Mouse (Mus musculus) intestine, embryonic 16.5 days (tissue): ENCODE data around the gene Pik3r6. TPM values are rescaled to one million over a fixed set of nuclear protein-coding genes. Genes with fewer than 3 reads are reported as not detected.
A peak's percentile ranks its signal among the peaks of the same experiment; 100 is the strongest.

ENCODE experiments used
- ATAC-seq: fragments of 200-750 bp; cut with Nextera tagmentation; 2 replicates; pipeline ENCODE4 v1.8.0; 2017; ENCODE audit warnings: moderate TSS enrichment, moderate library complexity
- H3K27ac ChIP-seq: fragments of 300-500 bp; sonication (generic); 2 replicates; pipeline ENCODE4 v1.5.1; 2014; ENCODE audit warnings: mild to moderate bottlenecking, low read length
- H3K27me3 ChIP-seq: fragments of 300-500 bp; sonication (generic); replicated peaks from 2 replicates; pipeline ENCODE4 v1.6.1; 2014; ENCODE audit warnings: low read length, control low read depth, mixed read lengths; ENCODE audit not compliant: control insufficient read depth, insufficient read depth
- H3K36me3 ChIP-seq: fragments of 300-500 bp; sonication (generic); 2 replicates; pipeline ENCODE4 v1.6.1; 2014; ENCODE audit warnings: low read length, control low read depth; ENCODE audit not compliant: control insufficient read depth, insufficient read depth
- H3K4me1 ChIP-seq: fragments of 300-500 bp; sonication (generic); 2 replicates; pipeline ENCODE4 v1.6.1; 2014; ENCODE audit warnings: low read length, control low read depth, mixed read lengths; ENCODE audit not compliant: control insufficient read depth, insufficient read depth
- H3K4me2 ChIP-seq: fragments of 300-500 bp; sonication (generic); 2 replicates; pipeline ENCODE4 v1.6.1; 2014; ENCODE audit warnings: low read depth, low read length, control low read depth
- H3K4me3 ChIP-seq: fragments of 300-500 bp; sonication (generic); 2 replicates; pipeline ENCODE4 v1.5.1; 2014; ENCODE audit warnings: mild to moderate bottlenecking, low read length
- H3K9ac ChIP-seq: fragments of 300-500 bp; sonication (generic); 2 replicates; pipeline ENCODE4 v1.6.1; 2014; ENCODE audit warnings: low read depth, low read length
- H3K9me3 ChIP-seq: fragments of 300-500 bp; sonication (generic); 2 replicates; pipeline ENCODE4 v1.6.1; 2016; ENCODE audit warnings: low read length, control low read depth; ENCODE audit not compliant: control insufficient read depth
- WGBS: fragments of 180-500 bp; shearing (Covaris S2); extraction: QIAGEN DNeasy Blood & Tissue Kit; methylation state at CpG from one replicate; pipeline ENCODE4 v1.1.7; 2014; 5-methylcytosine and 5-hydroxymethylcytosine counted together
- polyA plus RNA-seq: library from polyadenylated mRNA; unstranded; fragments of >200 nt; fragmentation: Nextera tagmentation; extraction: Ambion mirVana; gene quantifications from 2 replicates; pipeline ENCODE4 v1.2.1, GENCODE M21; 2015

Gene Pik3r6
- polyA plus RNA-seq, 1 experiment from 2014 or later = 2.5 TPM

DNA sequence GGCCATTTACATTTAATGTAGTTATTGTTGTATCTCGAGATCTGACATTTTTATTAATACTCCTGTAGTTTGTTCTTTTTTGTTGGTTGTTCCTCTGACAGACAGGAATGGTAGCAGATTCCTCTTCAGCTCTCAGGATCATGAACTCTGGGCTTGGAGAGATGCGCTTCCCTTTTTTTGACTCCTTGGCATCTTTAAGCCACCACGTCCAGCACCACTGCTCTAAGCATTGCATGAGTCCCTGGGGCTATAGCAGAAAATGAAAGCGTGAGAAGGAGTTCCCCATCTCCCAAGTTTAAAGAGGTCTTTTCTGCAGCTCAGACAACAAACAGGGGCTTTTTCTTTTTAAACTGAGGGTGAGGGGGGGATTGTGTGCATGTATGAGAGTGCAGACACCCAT is 16.5 kb downstream of the Pik3r6 start:
- Histone ChIP-seq H3K27ac (no peak overlapping the region), H3K36me3 (no peaks in the 10 kb centered on the region), H3K4me1 (no peaks in the 10 kb centered on the region), H3K4me2 (no peak overlapping the region), H3K9me3 (no peaks in the 10 kb centered on the region), H3K9ac (no peak overlapping the region), H3K4me3 (no peak overlapping the region), H3K27me3 (no peaks in the 10 kb centered on the region)
- WGBS = 89% methylated on average over 4 of the region's 4 CpGs
- no peak for ATAC-seq

DNA sequence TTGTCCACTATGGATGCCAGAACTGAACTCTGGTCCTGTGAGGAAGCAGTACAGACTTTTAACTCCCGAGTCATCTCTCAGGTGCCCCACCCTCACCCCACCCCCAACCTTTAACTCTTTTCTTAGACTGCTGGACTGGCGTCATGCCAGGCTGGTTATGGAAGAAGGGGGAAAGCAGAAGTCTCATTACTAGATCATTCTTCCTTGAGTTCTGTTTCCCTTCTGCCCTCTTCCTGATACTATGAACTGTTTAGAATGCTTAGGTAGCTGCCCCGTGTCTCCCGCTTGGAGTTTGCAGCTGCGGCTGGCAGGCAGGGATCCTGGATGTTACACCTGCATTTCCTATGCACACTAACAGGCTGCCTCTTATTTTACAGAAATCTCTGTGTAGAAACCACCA is 17.0 kb downstream of the Pik3r6 start:
- WGBS = 84% methylated on average over 5 of the region's 5 CpGs

DNA sequence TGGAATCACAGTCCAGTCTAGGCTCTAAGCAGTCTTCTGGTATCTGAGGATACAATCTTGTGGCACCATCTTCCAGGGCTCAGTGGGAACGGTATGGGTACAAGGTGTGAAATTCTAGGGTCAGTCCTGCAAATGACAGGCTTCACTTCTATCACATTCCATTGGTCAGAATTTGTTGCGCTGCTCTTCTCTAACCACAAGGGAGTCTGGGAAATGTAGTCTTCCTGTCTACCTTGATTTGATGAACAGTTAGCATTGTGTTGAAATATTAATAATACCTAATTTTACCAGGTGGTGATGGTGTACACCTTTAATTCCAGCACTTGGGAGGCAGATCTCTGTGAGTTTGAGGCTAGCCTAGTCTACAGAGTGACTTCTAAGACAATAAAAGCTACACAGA is 17.6 kb downstream of the Pik3r6 start:
- Histone ChIP-seq H3K36me3 (no peaks in the 10 kb centered on the region), H3K4me1 (no peaks in the 10 kb centered on the region), H3K4me3 (no peak overlapping the region), H3K4me2 (no peak overlapping the region), H3K9ac (no peak overlapping the region), H3K9me3 (no peaks in the 10 kb centered on the region), H3K27me3 (no peaks in the 10 kb centered on the region), H3K27ac (no peak overlapping the region)
- 83% methylated on average over 2 of the region's 2 CpGs for WGBS
- no peak for ATAC-seq

More for the DNA sequence above, 17.0 kb downstream of the Pik3r6 start:
- no peak overlapping the region for H3K4me3 ChIP-seq
- no peak overlapping the region for H3K27ac ChIP-seq
- H3K9me3 ChIP-seq = no peaks in the 10 kb centered on the region
- H3K9ac ChIP-seq = no peak overlapping the region
- H3K27me3 ChIP-seq = no peaks in the 10 kb centered on the region
- H3K36me3 ChIP-seq = no peaks in the 10 kb centered on the region
- H3K4me2 ChIP-seq = no peak overlapping the region
- ATAC-seq = no peak
- H3K4me1 ChIP-seq = no peaks in the 10 kb centered on the region

DNA sequence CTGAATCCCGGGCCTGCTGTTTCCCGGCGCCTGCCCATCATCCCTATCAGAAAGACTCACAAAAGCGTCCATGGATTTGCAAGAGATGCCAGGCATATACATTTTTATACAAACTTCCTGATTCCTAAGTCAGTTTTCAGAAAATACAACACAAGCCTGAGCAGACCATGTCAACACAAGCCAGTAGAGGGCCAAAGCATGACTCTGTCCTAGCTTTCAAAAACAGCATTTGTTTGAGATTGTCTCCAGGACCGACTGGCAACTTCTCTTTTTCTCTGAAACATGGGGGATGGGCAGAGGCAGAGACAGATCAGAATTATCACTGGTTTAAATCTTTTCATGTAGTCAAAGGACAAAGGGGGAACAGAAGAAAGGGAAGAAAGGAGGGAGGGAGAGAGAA is 18.5 kb downstream of the Pik3r6 start:
- WGBS = 80% methylated on average over 5 of the region's 5 CpGs
- H3K4me1 ChIP-seq = no peaks in the 10 kb centered on the region
- ATAC-seq = no peak
- no peak overlapping the region for H3K9ac ChIP-seq
- no peak overlapping the region for H3K27ac ChIP-seq
- H3K27me3 ChIP-seq = no peaks in the 10 kb centered on the region
- no peaks in the 10 kb centered on the region for H3K9me3 ChIP-seq
- H3K4me3 ChIP-seq = no peak overlapping the region
- no peak overlapping the region for H3K4me2 ChIP-seq
- H3K36me3 ChIP-seq = no peaks in the 10 kb centered on the region

DNA sequence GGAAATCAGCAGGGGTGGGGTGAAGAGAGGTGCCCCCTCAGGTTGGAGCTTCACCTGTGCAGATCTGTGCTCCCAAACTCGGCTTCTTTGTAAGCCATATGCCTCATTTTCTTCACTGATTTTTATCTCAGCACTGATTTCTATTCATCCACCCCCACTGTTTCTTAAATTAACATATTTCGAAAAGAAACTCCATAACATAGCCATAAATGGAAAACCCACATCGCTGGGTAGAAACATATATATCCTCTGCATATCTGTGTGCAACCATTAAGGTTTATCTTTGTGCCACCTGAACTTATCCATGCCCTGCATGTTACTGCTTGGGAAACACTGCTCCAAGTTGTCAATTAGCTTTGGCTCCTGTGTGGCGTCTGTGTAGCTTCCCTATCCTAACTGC is 23.6 kb downstream of the Pik3r6 start:
- Histone ChIP-seq H3K4me1 (no peaks in the 10 kb centered on the region), H3K4me3 (no peak overlapping the region), H3K36me3 (no peaks in the 10 kb centered on the region), H3K9ac (no peak overlapping the region), H3K4me2 (no peak overlapping the region), H3K27me3 (no peaks in the 10 kb centered on the region), H3K27ac (no peak overlapping the region), H3K9me3 (no peaks in the 10 kb centered on the region)
- WGBS = 72% methylated on average over 4 of the region's 4 CpGs
- ATAC-seq = no peak

DNA sequence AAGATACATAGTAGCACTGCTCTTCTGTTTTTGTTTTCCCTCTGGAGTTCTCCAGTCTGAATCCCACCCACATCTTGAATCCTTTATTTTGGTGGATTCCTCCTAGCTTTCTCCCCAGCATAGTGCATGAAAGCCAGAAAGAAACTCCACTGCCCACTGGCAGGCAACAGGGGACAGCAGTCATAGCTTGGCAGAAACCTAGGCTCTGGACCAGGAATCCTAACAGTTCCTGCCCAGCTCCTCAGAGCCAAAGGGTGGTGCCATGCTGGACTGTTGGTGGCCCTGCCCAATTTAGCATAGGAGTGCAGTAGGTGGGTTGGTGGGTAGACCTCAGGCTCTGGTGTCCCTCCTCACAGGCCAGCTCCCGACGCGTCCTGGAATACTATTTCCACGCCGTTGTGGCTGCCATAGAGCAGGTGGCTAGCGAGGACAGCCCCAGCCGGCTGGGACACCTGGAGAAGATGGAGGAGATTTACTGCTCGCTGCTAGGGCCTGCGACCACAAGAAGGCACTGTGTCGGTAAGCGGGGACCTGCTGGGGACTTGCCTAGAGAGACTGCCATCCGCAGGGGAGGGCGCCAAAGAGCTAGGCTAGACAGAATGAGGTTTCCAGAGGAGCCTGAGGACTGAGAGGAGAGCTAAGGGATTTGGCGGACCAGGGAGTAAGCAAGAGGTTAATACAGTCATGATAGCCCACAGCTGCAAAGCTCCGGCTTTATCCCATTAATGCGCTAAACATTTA is 28.4 kb downstream of the Pik3r6 start:
- Histone ChIP-seq H3K4me2 (no peak overlapping the region), H3K36me3 (no peaks in the 10 kb centered on the region), H3K9ac (no peak overlapping the region), H3K9me3 (no peaks in the 10 kb centered on the region), H3K4me3 (no peak overlapping the region), H3K27ac (no peak overlapping the region), H3K4me1 (no peaks in the 10 kb centered on the region), H3K27me3 (no peaks in the 10 kb centered on the region)
- ATAC-seq = peak; percentile 52; the same call in 1 of the 2 replicates
- 26% methylated on average over 16 of the region's 16 CpGs for WGBS

DNA sequence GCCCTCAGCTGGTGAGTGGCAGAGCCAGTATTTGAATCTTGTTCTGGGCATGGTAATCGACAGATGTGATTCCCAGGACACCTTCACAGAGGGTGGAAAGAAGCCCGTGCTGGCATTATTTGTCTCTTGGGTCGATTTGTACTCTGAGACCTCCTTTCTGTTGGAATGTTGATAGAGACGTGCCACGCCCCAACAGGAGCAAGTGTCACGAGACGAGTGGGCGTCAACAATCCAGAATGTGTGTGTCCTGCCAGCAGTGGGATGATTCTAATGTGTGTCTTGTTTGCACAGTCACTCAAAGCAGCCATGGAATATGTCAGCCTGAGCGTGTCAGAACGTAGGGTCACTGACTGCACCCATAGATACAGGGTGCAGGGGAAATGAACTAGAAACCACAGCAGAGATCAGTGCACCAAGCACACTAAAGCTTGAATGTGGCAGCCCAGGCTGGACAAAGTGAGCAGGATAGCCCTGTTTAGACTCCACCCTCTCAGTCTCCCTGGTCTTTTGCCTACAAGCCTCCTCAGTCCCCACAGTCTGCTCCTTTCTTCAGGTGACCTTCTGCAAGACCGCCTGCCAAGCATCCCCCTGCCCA is 29.2 kb downstream of the Pik3r6 start:
- 0 out of 2 replicates have a peak, but pooled peaks have one; percentile 42 for ATAC-seq
- WGBS = 58% methylated on average over 11 of the region's 11 CpGs
- H3K36me3 ChIP-seq = no peaks in the 10 kb centered on the region
- H3K9me3 ChIP-seq = no peaks in the 10 kb centered on the region
- no peaks in the 10 kb centered on the region for H3K27me3 ChIP-seq
- no peak overlapping the region for H3K9ac ChIP-seq
- H3K27ac ChIP-seq = no peak overlapping the region
- H3K4me1 ChIP-seq = no peaks in the 10 kb centered on the region
- H3K4me3 ChIP-seq = no peak overlapping the region
- no peak overlapping the region for H3K4me2 ChIP-seq

DNA sequence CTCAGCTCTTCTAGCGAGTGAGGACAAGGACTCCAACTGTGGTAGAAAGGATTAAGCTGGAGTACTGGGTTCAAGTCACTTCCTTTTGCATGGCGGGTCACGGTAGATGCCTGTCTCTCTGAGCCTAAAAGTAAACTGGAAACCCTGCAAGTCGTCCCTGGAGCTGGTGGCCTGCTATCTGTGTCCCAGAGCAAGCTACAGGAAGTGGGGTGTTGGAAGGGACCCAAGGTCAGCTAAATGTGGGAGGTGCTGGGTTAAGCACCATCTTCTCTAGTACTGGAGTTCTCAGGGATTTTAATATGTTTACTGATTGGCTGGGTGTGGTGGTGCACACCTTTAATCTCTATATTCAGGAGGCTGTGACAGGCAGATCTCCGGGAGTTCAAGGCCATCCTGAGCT is 30.0 kb downstream of the Pik3r6 start:
- no peaks in the 10 kb centered on the region for H3K27me3 ChIP-seq
- no peak overlapping the region for H3K4me3 ChIP-seq
- no peak overlapping the region for H3K27ac ChIP-seq
- no peak overlapping the region for H3K9ac ChIP-seq
- no peak overlapping the region for H3K4me2 ChIP-seq
- ATAC-seq = no peak
- H3K4me1 ChIP-seq = no peaks in the 10 kb centered on the region
- no peaks in the 10 kb centered on the region for H3K9me3 ChIP-seq
- no peaks in the 10 kb centered on the region for H3K36me3 ChIP-seq
- 68% methylated on average over 5 of the region's 5 CpGs for WGBS

DNA sequence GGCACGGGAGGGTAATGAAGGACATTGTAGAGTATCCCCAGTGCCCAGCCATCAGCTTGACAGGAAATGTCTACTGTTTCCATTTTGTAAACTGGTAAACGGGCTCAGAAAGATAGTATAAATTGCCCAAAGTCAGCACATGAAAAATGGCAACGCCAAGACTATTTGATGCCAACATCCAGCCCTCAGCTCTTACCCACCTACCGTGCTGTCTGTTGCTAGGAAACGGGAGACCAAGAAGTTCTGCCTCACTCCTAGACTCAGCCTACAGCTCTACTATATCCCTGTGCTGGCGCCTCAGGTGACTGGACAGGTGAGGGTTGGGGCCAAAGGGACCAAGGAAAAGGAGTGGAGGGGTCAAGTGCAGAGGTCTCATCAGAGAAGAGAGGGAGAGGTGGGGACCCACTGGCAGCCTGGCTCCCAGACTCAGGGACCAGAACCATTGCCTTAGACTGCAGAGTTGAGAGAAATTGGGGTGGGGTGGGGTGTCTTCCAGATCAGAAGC is 31.2 kb downstream of the Pik3r6 start:
- ATAC-seq = no peak
- no peaks in the 10 kb centered on the region for H3K27me3 ChIP-seq
- H3K27ac ChIP-seq = no peak overlapping the region
- no peak overlapping the region for H3K4me2 ChIP-seq
- WGBS = 78% methylated on average over 6 of the region's 6 CpGs
- H3K36me3 ChIP-seq = no peaks in the 10 kb centered on the region
- H3K4me3 ChIP-seq = no peak overlapping the region
- no peaks in the 10 kb centered on the region for H3K9me3 ChIP-seq
- H3K4me1 ChIP-seq = no peaks in the 10 kb centered on the region
- H3K9ac ChIP-seq = no peak overlapping the region
